Mouse (Mus musculus): Measurements from ENCODE around the gene Zpbp. TPM values are rescaled to one million over a fixed set of nuclear protein-coding genes. Genes with fewer than 3 reads are reported as not detected.

Gene Zpbp
- polyA plus RNA-seq, 1 experiment from 2014 or later = 0.33 TPM

GRCm38 (mm10) chr11:11484378-11484777, 22.2 kb upstream of the Zpbp start:
- H3K27ac ChIP-seq (replicated peaks) = no peak overlapping the region
- no peak overlapping the region for H3K4me3 ChIP-seq (ENCODE audit: low read depth, low read length)
- WGBS = 36% methylated on average over 8 of the region's 8 CpGs
- H3K4me1 ChIP-seq (replicated peaks; ENCODE audit: control insufficient read depth, insufficient read depth) = no peaks in the 10 kb centered on the region
- H3K9me3 ChIP-seq (ENCODE audit: control insufficient read depth, low read length) = no peaks in the 10 kb centered on the region
- TF ChIP-seq CTCF (IDR thresholded peaks at IDR 0.05; ENCODE audit: low read depth) (no peak), EP300 (optimal IDR thresholded peaks at IDR 0.05) (no peak)
- no peaks in the 10 kb centered on the region for H3K36me3 ChIP-seq (ENCODE audit: control insufficient read depth, insufficient read depth, low read length)
- H3K4me2 ChIP-seq (replicated peaks; ENCODE audit: low read depth) = no peak overlapping the region
- H3K27me3 ChIP-seq (ENCODE audit: control insufficient read depth, insufficient read depth, low read length) = no peaks in the 10 kb centered on the region
- no peak overlapping the region for H3K9ac ChIP-seq (ENCODE audit: low read length)
- ATAC-seq (ENCODE audit: low FRiP score, low TSS enrichment) (no peak), DNase-seq (ENCODE audit: low spot score) (no peak)

GRCm38 (mm10) chr11:11468924-11469323, 6.7 kb upstream of the Zpbp start:
- no peaks in the 10 kb centered on the region for H3K27me3 ChIP-seq (ENCODE audit: control insufficient read depth, insufficient read depth, low read length)
- no peaks in the 10 kb centered on the region for H3K4me1 ChIP-seq (replicated peaks; ENCODE audit: control insufficient read depth, insufficient read depth)
- H3K4me2 ChIP-seq (replicated peaks; ENCODE audit: low read depth) = no peak overlapping the region
- DNase-seq (ENCODE audit: low spot score) (no peak), ATAC-seq (ENCODE audit: low FRiP score, low TSS enrichment) (no peak)
- H3K4me3 ChIP-seq (ENCODE audit: low read depth, low read length) = no peak overlapping the region
- H3K9me3 ChIP-seq (ENCODE audit: control insufficient read depth, low read length) = no peaks in the 10 kb centered on the region
- H3K9ac ChIP-seq (ENCODE audit: low read length) = no peak overlapping the region
- TF ChIP-seq CTCF (IDR thresholded peaks at IDR 0.05; ENCODE audit: low read depth) = no peak
- no peak for TF ChIP-seq EP300 (optimal IDR thresholded peaks at IDR 0.05)
- no peak overlapping the region for H3K27ac ChIP-seq (replicated peaks)
- no peaks in the 10 kb centered on the region for H3K36me3 ChIP-seq (ENCODE audit: control insufficient read depth, insufficient read depth, low read length)

GRCm38 (mm10) chr11:11462561-11462890, 318 bp upstream of the Zpbp start:
- ATAC-seq (ENCODE audit: low FRiP score, low TSS enrichment) (no peak), DNase-seq (ENCODE audit: low spot score) (no peak)
- no peaks in the 10 kb centered on the region for H3K27me3 ChIP-seq (ENCODE audit: control insufficient read depth, insufficient read depth, low read length)
- WGBS = 80% methylated on average over 5 of the region's 5 CpGs
- peak overlapping the region; percentile 67 for H3K4me3 ChIP-seq (ENCODE audit: low read depth, low read length)
- H3K9me3 ChIP-seq (ENCODE audit: control insufficient read depth, low read length) = no peaks in the 10 kb centered on the region
- H3K9ac ChIP-seq (ENCODE audit: low read length) = peak overlapping the region; percentile 79
- H3K4me1 ChIP-seq (replicated peaks; ENCODE audit: control insufficient read depth, insufficient read depth) = 0 out of 2 replicates have a peak, but pooled peaks cover 3% of the 10 kb centered on the region
- no peaks in the 10 kb centered on the region for H3K36me3 ChIP-seq (ENCODE audit: control insufficient read depth, insufficient read depth, low read length)
- no peak overlapping the region for H3K27ac ChIP-seq (replicated peaks)
- H3K4me2 ChIP-seq (replicated peaks; ENCODE audit: low read depth) = peak overlapping the region; percentile 79
- TF ChIP-seq CTCF (IDR thresholded peaks at IDR 0.05; ENCODE audit: low read depth) (no peak), EP300 (optimal IDR thresholded peaks at IDR 0.05) (no peak)

- Histone ChIP-seq H3K27me3 (ENCODE audit: control insufficient read depth, insufficient read depth, low read length) (no peaks in the 10 kb centered on the region), H3K36me3 (ENCODE audit: control insufficient read depth, insufficient read depth, low read length) (no peaks in the 10 kb centered on the region), H3K9me3 (ENCODE audit: control insufficient read depth, low read length) (no peaks in the 10 kb centered on the region), H3K4me2 (replicated peaks; ENCODE audit: low read depth) (no peak overlapping the region), H3K4me1 (replicated peaks; ENCODE audit: control insufficient read depth, insufficient read depth) (no peaks in the 10 kb centered on the region), H3K4me3 (ENCODE audit: low read depth, low read length) (no peak overlapping the region), H3K27ac (replicated peaks) (no peak overlapping the region), H3K9ac (ENCODE audit: low read length) (no peak overlapping the region)
- peak; percentile 72 for TF ChIP-seq CTCF (IDR thresholded peaks at IDR 0.05; ENCODE audit: low read depth)
- TF ChIP-seq EP300 (optimal IDR thresholded peaks at IDR 0.05) = no peak
- no peak for ATAC-seq (ENCODE audit: low FRiP score, low TSS enrichment)
- DNase-seq (ENCODE audit: low spot score) = no peak
- whole genome bisulfite sequencing = 26% methylated on average over 2 of the region's 2 CpGs
Measured at GRCm38 (mm10) chr11:11455037-11455436, 7.2 kb downstream of the Zpbp start.

GRCm38 (mm10) chr11:11417356-11417755, 44.9 kb downstream of the Zpbp start:
- no peak for DNase-seq (ENCODE audit: low spot score)
- Histone ChIP-seq H3K9me3 (ENCODE audit: control insufficient read depth, low read length) (no peaks in the 10 kb centered on the region), H3K4me2 (replicated peaks; ENCODE audit: low read depth) (no peak overlapping the region), H3K4me3 (ENCODE audit: low read depth, low read length) (no peak overlapping the region), H3K27ac (replicated peaks) (no peak overlapping the region), H3K4me1 (replicated peaks; ENCODE audit: control insufficient read depth, insufficient read depth) (no peaks in the 10 kb centered on the region), H3K9ac (ENCODE audit: low read length) (no peak overlapping the region), H3K36me3 (ENCODE audit: control insufficient read depth, insufficient read depth, low read length) (no peaks in the 10 kb centered on the region), H3K27me3 (ENCODE audit: control insufficient read depth, insufficient read depth, low read length) (no peaks in the 10 kb centered on the region)
- no peak for ATAC-seq (ENCODE audit: low FRiP score, low TSS enrichment)
- TF ChIP-seq EP300 (optimal IDR thresholded peaks at IDR 0.05) (no peak), CTCF (IDR thresholded peaks at IDR 0.05; ENCODE audit: low read depth) (no peak)
- 72% methylated on average over 2 of the region's 2 CpGs for WGBS

GRCm38 (mm10) chr11:11414188-11414587, 48.0 kb downstream of the Zpbp start:
- no peaks in the 10 kb centered on the region for H3K27me3 ChIP-seq (ENCODE audit: control insufficient read depth, insufficient read depth, low read length)
- TF ChIP-seq EP300 (optimal IDR thresholded peaks at IDR 0.05) (no peak), CTCF (IDR thresholded peaks at IDR 0.05; ENCODE audit: low read depth) (no peak)
- H3K4me3 ChIP-seq (ENCODE audit: low read depth, low read length) = no peak overlapping the region

More at GRCm38 (mm10) chr11:11414188-11414587, 48.0 kb downstream of the Zpbp start:
- no peak for DNase-seq (ENCODE audit: low spot score)
- Histone ChIP-seq H3K9ac (ENCODE audit: low read length) (no peak overlapping the region), H3K4me1 (replicated peaks; ENCODE audit: control insufficient read depth, insufficient read depth) (no peaks in the 10 kb centered on the region), H3K9me3 (ENCODE audit: control insufficient read depth, low read length) (no peaks in the 10 kb centered on the region), H3K27ac (replicated peaks) (no peak overlapping the region), H3K4me2 (replicated peaks; ENCODE audit: low read depth) (no peak overlapping the region), H3K36me3 (ENCODE audit: control insufficient read depth, insufficient read depth, low read length) (no peaks in the 10 kb centered on the region)
- WGBS = 81% methylated on average over 5 of the region's 5 CpGs
- no peak for ATAC-seq (ENCODE audit: low FRiP score, low TSS enrichment)

Measured in stomach, postnatal 0 days (tissue).